Mouse (Mus musculus): ENCODE measurements at regions not wholly inside any gene's neighbourhood (a gene's known extent, or its start where the extent isn't known, plus 50 kb on each side); places are given as distances from the start of the nearest gene placed in this dataset.

GRCm38 (mm10) chr17:59269613-59270012 lies 256.4 kb upstream of the Nudt12 start:
- DNase-seq (ENCODE audit: low read depth, low spot score): no peak
- TF ChIP-seq ZC3H11A (IDR thresholded peaks at IDR 0.05; ENCODE audit: low read depth, low read length) (no peak), RCOR1 (IDR thresholded peaks at IDR 0.05; ENCODE audit: low read depth, low read length) (no peak), KAT2A (conservative IDR thresholded peaks at IDR 0.05; ENCODE audit: low read depth, low read length) (no peak), GABPA (IDR thresholded peaks at IDR 0.05; ENCODE audit: low read depth, low read length) (no peak), NELFE (IDR thresholded peaks at IDR 0.05; ENCODE audit: low read depth, low read length) (no peak), TBP (IDR thresholded peaks at IDR 0.05; ENCODE audit: low read depth, low read length) (no peak), POLR2A (IDR thresholded peaks at IDR 0.05; ENCODE audit: control insufficient read depth in 1 of 2, insufficient read depth in 1 of 2, low read depth in 1 of 2, low read length in 2 of 2, poor library complexity in 1 of 2) (no peak), SIN3A (IDR thresholded peaks at IDR 0.05; ENCODE audit: low read length) (no peak)

DNA sequence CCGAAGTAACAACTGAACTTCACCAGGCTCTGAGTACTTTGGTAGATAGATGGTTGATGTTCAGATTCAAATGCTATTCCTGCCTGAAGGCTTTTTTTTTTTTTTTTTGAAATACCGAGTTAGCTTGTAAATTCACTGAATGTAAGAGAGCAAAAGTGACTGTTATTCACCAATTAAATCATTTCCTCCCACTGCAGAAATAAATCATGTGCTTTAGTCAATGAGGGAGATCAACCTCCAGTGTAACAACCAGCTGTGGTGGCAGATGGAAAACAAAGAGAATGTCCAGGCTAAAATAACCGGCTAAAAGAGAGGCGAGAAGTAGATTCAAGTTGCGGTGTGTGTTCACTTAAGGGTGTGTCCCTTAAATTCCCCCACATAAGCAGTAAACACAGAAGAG lies 235.8 kb upstream of the Nudt12 start:
- no peak overlapping the region for H3K9ac ChIP-seq (ENCODE audit: control insufficient read depth, low read depth, low read length, poor library complexity, severe bottlenecking)
- no peaks in the 10 kb centered on the region for H3K4me1 ChIP-seq (ENCODE audit: control insufficient read depth in 1 of 2, insufficient read depth in 2 of 2, low read length in 2 of 2)
- no peaks in the 10 kb centered on the region for H3K36me3 ChIP-seq (ENCODE audit: control insufficient read depth in 1 of 2, insufficient read depth in 2 of 2, low read length in 2 of 2)
- no peak overlapping the region for H3K4me3 ChIP-seq (ENCODE audit: control insufficient read depth in 1 of 2, insufficient read depth in 1 of 2, low read depth in 2 of 2, low read length in 2 of 2)
- TF ChIP-seq USF2 (IDR thresholded peaks at IDR 0.05; ENCODE audit: borderline replicate concordance in 1 of 2, insufficient read depth in 1 of 2, low read depth in 1 of 2, low read length in 2 of 2) (no peak), MAZ (IDR thresholded peaks at IDR 0.05; ENCODE audit: low read depth, low read length) (no peak), TBP (IDR thresholded peaks at IDR 0.05; ENCODE audit: low read depth, low read length) (no peak), UBTF (IDR thresholded peaks at IDR 0.05; ENCODE audit: borderline replicate concordance, insufficient read depth, low read depth, low read length) (no peak), CTCF (IDR thresholded peaks at IDR 0.05 in 2 of 3, conservative IDR thresholded peaks at IDR 0.05 in 1 of 3; ENCODE audit: control insufficient read depth in 1 of 3, insufficient read depth in 1 of 3, low read depth in 2 of 3, low read length in 3 of 3, poor library complexity in 1 of 3, severe bottlenecking in 1 of 3) (no peak), GATA1 (IDR thresholded peaks at IDR 0.05; ENCODE audit: low read depth, low read length) (no peak), RCOR1 (IDR thresholded peaks at IDR 0.05; ENCODE audit: low read depth, low read length) (no peak), E2F4 (IDR thresholded peaks at IDR 0.05; ENCODE audit: borderline replicate concordance, low read depth, low read length) (no peak), SMC3 (IDR thresholded peaks at IDR 0.05; ENCODE audit: low read depth, low read length) (no peak), GABPA (IDR thresholded peaks at IDR 0.05; ENCODE audit: low read depth, low read length) (no peak), ZNF384 (IDR thresholded peaks at IDR 0.05; ENCODE audit: low read depth, low read length) (no peak), CHD2 (IDR thresholded peaks at IDR 0.05; ENCODE audit: low read length) (no peak), ZKSCAN1 (IDR thresholded peaks at IDR 0.05; ENCODE audit: low read depth, low read length) (no peak), MYC (IDR thresholded peaks at IDR 0.05; ENCODE audit: low read depth, low read length) (no peak), NELFE (IDR thresholded peaks at IDR 0.05; ENCODE audit: low read depth, low read length) (no peak)
- no peak overlapping the region for H3K27ac ChIP-seq (ENCODE audit: control insufficient read depth, low read depth, low read length)
- no peaks in the 10 kb centered on the region for H3K27me3 ChIP-seq (ENCODE audit: control insufficient read depth in 1 of 2, insufficient read depth in 2 of 2, low read length in 2 of 2)
- no peaks in the 10 kb centered on the region for H3K79me2 ChIP-seq (ENCODE audit: control insufficient read depth, insufficient read depth, low read length, poor library complexity)
- H3K9me3 ChIP-seq (replicated peaks; ENCODE audit: insufficient read depth, low read length): no peaks in the 10 kb centered on the region
- no peak for DNase-seq (ENCODE audit: low read depth, low spot score)

More at GRCm38 (mm10) chr17:59269613-59270012, 256.4 kb upstream of the Nudt12 start:
- H3K9ac ChIP-seq (ENCODE audit: control insufficient read depth, low read depth, low read length, poor library complexity, severe bottlenecking): no peak overlapping the region
- H3K27me3 ChIP-seq (ENCODE audit: control insufficient read depth in 1 of 2, insufficient read depth in 2 of 2, low read length in 2 of 2): no peaks in the 10 kb centered on the region
- H3K27ac ChIP-seq (ENCODE audit: control insufficient read depth, low read depth, low read length): no peak overlapping the region
- no peaks in the 10 kb centered on the region for H3K36me3 ChIP-seq (ENCODE audit: control insufficient read depth in 1 of 2, insufficient read depth in 2 of 2, low read length in 2 of 2)
- no peaks in the 10 kb centered on the region for H3K79me2 ChIP-seq (ENCODE audit: control insufficient read depth, insufficient read depth, low read length, poor library complexity)
- no peak overlapping the region for H3K4me3 ChIP-seq (ENCODE audit: control insufficient read depth in 1 of 2, insufficient read depth in 1 of 2, low read depth in 2 of 2, low read length in 2 of 2)
- H3K9me3 ChIP-seq (replicated peaks; ENCODE audit: insufficient read depth, low read length): no peaks in the 10 kb centered on the region
- no peaks in the 10 kb centered on the region for H3K4me1 ChIP-seq (ENCODE audit: control insufficient read depth in 1 of 2, insufficient read depth in 2 of 2, low read length in 2 of 2)

Measured in MEL (cell line).